Mouse (Mus musculus): Measurements from ENCODE around the gene Slc7a1. TPM values are rescaled to one million over a fixed set of nuclear protein-coding genes. Genes with fewer than 3 reads are reported as not detected.

Slc7a1 gene
- total and polyA plus RNA-seq, 2 experiments from 2014 or later, result 13.2 to 31.0 TPM

- DNase-seq (ENCODE audit: low spot score) (peak; percentile 68), ATAC-seq (ENCODE audit: insufficient read depth, low read depth) (peak; percentile 66)
- Histone ChIP-seq H3K9me3 (replicated peaks; ENCODE audit: control insufficient read depth, low read length) (no peaks in the 10 kb centered on the region), H3K27ac (ENCODE audit: low read depth) (peak overlapping the region; percentile 76), H3K36me3 (replicated peaks; ENCODE audit: control insufficient read depth, insufficient read depth, low read length) (no peaks in the 10 kb centered on the region), H3K4me1 (ENCODE audit: control insufficient read depth, insufficient read depth) (peaks cover 18% of the 10 kb centered on the region; the same call in 1 of the 2 replicates), H3K4me3 (ENCODE audit: low read depth, low read length) (no peak overlapping the region), H3K27me3 (ENCODE audit: control insufficient read depth, insufficient read depth, low read length) (no peaks in the 10 kb centered on the region), H3K4me2 (ENCODE audit: low read depth, low read length) (peak overlapping the region; percentile 1; the same call in 1 of the 2 replicates), H3K9ac (replicated peaks; ENCODE audit: low read depth, low read length) (no peak overlapping the region)
- WGBS, result 20% methylated on average over 8 of the region's 8 CpGs
- TF ChIP-seq EP300 (IDR thresholded peaks at IDR 0.05; ENCODE audit: low read depth), result no peak
- TF ChIP-seq CTCF (IDR thresholded peaks at IDR 0.05; ENCODE audit: low read depth), result no peak
Measured at GRCm38 (mm10) chr5:148354536-148354935, 45.2 kb downstream of the Slc7a1 start.

- WGBS, result 60% methylated on average over 16 of the region's 16 CpGs
- H3K27ac ChIP-seq (ENCODE audit: low read depth), result peak overlapping the region; percentile 76; the same call in 1 of the 2 replicates
Measured at GRCm38 (mm10) chr5:148353429-148353828, 46.3 kb downstream of the Slc7a1 start.

DNA sequence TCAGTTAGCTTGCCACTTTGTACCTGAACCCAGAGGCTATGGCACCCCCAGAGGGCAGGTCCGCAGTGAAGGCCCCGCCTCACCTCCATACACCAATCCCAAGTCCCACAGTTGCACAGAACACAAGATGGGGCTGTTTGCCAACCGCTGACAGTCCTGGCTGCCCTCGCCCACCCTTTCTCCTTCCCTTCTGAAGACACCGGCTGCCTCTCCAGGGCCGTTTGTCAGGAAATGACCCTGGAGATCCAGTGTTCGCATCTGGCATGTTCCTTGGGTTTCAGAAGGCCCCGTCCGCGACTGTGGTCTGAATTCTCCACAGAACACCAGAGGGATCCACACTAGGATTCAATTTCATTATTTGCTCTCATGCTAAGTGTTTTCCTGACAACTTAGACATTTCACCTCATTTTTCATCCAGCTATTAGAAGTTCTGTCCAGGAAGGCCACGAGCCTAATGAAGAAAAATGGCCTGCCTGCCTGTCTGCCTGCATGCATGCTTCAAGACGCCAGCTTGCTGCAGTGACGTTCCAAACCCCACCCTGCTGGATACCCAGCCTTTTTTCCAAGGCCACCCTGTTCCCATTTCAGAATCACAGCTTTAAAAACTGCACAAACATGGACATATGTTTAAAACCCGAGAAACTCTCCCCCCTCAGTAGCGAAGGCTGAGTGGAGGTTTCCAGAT, 50.2 kb downstream of the Slc7a1 start:
- no peak overlapping the region for H3K4me2 ChIP-seq (ENCODE audit: low read depth, low read length)
- 68% methylated on average over 15 of the region's 15 CpGs for whole genome bisulfite sequencing
- ATAC-seq (ENCODE audit: insufficient read depth, low read depth), result peak; percentile 18; the same call in 1 of the 2 replicates
- TF ChIP-seq CTCF (IDR thresholded peaks at IDR 0.05; ENCODE audit: low read depth) (peak; percentile 33; the same call in 1 of the 2 replicates), EP300 (IDR thresholded peaks at IDR 0.05; ENCODE audit: low read depth) (no peak)
- no peak overlapping the region for H3K9ac ChIP-seq (replicated peaks; ENCODE audit: low read depth, low read length)
- no peaks in the 10 kb centered on the region for H3K27me3 ChIP-seq (ENCODE audit: control insufficient read depth, insufficient read depth, low read length)
- no peaks in the 10 kb centered on the region for H3K9me3 ChIP-seq (replicated peaks; ENCODE audit: control insufficient read depth, low read length)
- DNase-seq (ENCODE audit: low spot score), result no peak
- 0 out of 2 replicates have a peak, but pooled peaks cover 6% of the 10 kb centered on the region for H3K36me3 ChIP-seq (replicated peaks; ENCODE audit: control insufficient read depth, insufficient read depth, low read length)
- no peak overlapping the region for H3K4me3 ChIP-seq (ENCODE audit: low read depth, low read length)
- H3K4me1 ChIP-seq (ENCODE audit: control insufficient read depth, insufficient read depth), result peaks cover 30% of the 10 kb centered on the region
- H3K27ac ChIP-seq (ENCODE audit: low read depth), result no peak overlapping the region

More at GRCm38 (mm10) chr5:148353429-148353828, 46.3 kb downstream of the Slc7a1 start:
- H3K4me2 ChIP-seq (ENCODE audit: low read depth, low read length), result no peak overlapping the region
- H3K27me3 ChIP-seq (ENCODE audit: control insufficient read depth, insufficient read depth, low read length), result no peaks in the 10 kb centered on the region
- ATAC-seq (ENCODE audit: insufficient read depth, low read depth), result no peak
- no peak overlapping the region for H3K4me3 ChIP-seq (ENCODE audit: low read depth, low read length)
- no peak overlapping the region for H3K9ac ChIP-seq (replicated peaks; ENCODE audit: low read depth, low read length)
- H3K9me3 ChIP-seq (replicated peaks; ENCODE audit: control insufficient read depth, low read length), result no peaks in the 10 kb centered on the region
- peaks cover 20% of the 10 kb centered on the region; the same call in 1 of the 2 replicates for H3K4me1 ChIP-seq (ENCODE audit: control insufficient read depth, insufficient read depth)
- DNase-seq (ENCODE audit: low spot score), result no peak
- no peak for TF ChIP-seq CTCF (IDR thresholded peaks at IDR 0.05; ENCODE audit: low read depth)
- H3K36me3 ChIP-seq (replicated peaks; ENCODE audit: control insufficient read depth, insufficient read depth, low read length), result no peaks in the 10 kb centered on the region

DNA sequence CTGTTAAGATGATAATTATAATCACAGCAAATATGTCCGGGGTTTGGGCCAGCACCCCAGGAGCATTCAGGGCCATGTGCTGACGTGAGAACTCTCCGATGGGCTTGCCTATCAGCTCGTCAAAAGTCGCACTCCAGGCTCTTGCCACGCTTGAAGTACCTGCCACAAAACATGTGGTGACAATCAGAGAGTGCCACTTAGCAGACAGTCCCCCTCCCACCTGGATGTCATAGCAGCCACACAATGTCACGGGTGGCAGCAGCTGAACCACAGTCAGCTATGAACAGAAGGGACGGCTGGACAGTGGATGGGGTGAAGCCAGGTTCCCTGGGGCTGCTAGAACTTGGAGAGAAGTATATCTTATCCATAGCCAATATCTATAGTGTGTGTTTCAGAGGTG, 51.6 kb downstream of the Slc7a1 start:
- no peak overlapping the region for H3K9ac ChIP-seq (replicated peaks; ENCODE audit: low read depth, low read length)
- no peaks in the 10 kb centered on the region for H3K9me3 ChIP-seq (replicated peaks; ENCODE audit: control insufficient read depth, low read length)
- DNase-seq (ENCODE audit: low spot score) (peak; percentile 52), ATAC-seq (ENCODE audit: insufficient read depth, low read depth) (peak; percentile 87)
- peak overlapping the region; percentile 30; the same call in 1 of the 2 replicates for H3K27ac ChIP-seq (ENCODE audit: low read depth)
- 33% methylated on average over 8 of the region's 8 CpGs for WGBS
- H3K4me3 ChIP-seq (ENCODE audit: low read depth, low read length), result no peak overlapping the region
- TF ChIP-seq EP300 (IDR thresholded peaks at IDR 0.05; ENCODE audit: low read depth), result no peak
- TF ChIP-seq CTCF (IDR thresholded peaks at IDR 0.05; ENCODE audit: low read depth), result no peak
- peaks cover 28% of the 10 kb centered on the region for H3K4me1 ChIP-seq (ENCODE audit: control insufficient read depth, insufficient read depth)
- H3K36me3 ChIP-seq (replicated peaks; ENCODE audit: control insufficient read depth, insufficient read depth, low read length), result 0 out of 2 replicates have a peak, but pooled peaks cover 6% of the 10 kb centered on the region
- H3K4me2 ChIP-seq (ENCODE audit: low read depth, low read length), result no peak overlapping the region
- no peaks in the 10 kb centered on the region for H3K27me3 ChIP-seq (ENCODE audit: control insufficient read depth, insufficient read depth, low read length)

GRCm38 (mm10) chr5:148346543-148346942, 53.2 kb downstream of the Slc7a1 start:
- H3K9me3 ChIP-seq (replicated peaks; ENCODE audit: control insufficient read depth, low read length), result no peaks in the 10 kb centered on the region

More at GRCm38 (mm10) chr5:148346543-148346942, 53.2 kb downstream of the Slc7a1 start:
- TF ChIP-seq EP300 (IDR thresholded peaks at IDR 0.05; ENCODE audit: low read depth), result no peak
- peak; percentile 29; the same call in 1 of the 2 replicates for TF ChIP-seq CTCF (IDR thresholded peaks at IDR 0.05; ENCODE audit: low read depth)
- DNase-seq (ENCODE audit: low spot score), result no peak
- Histone ChIP-seq H3K9ac (replicated peaks; ENCODE audit: low read depth, low read length) (no peak overlapping the region), H3K27me3 (ENCODE audit: control insufficient read depth, insufficient read depth, low read length) (no peaks in the 10 kb centered on the region), H3K27ac (ENCODE audit: low read depth) (no peak overlapping the region), H3K4me1 (ENCODE audit: control insufficient read depth, insufficient read depth) (peaks cover 39% of the 10 kb centered on the region), H3K4me2 (ENCODE audit: low read depth, low read length) (no peak overlapping the region), H3K36me3 (replicated peaks; ENCODE audit: control insufficient read depth, insufficient read depth, low read length) (0 out of 2 replicates have a peak, but pooled peaks cover 6% of the 10 kb centered on the region), H3K4me3 (ENCODE audit: low read depth, low read length) (no peak overlapping the region)
- WGBS, result 92% methylated on average over 8 of the region's 8 CpGs
- ATAC-seq (ENCODE audit: insufficient read depth, low read depth), result no peak
